Mouse (Mus musculus): ENCODE data around the gene Zbtb48. TPM values are rescaled to one million over a fixed set of nuclear protein-coding genes. Genes with fewer than 3 reads are reported as not detected.
A peak's percentile ranks its signal among the peaks of the same experiment; 100 is the strongest.

Zbtb48 gene
- polyA plus RNA-seq, 1 experiment from 2014 or later, result 22.1 TPM

DNA sequence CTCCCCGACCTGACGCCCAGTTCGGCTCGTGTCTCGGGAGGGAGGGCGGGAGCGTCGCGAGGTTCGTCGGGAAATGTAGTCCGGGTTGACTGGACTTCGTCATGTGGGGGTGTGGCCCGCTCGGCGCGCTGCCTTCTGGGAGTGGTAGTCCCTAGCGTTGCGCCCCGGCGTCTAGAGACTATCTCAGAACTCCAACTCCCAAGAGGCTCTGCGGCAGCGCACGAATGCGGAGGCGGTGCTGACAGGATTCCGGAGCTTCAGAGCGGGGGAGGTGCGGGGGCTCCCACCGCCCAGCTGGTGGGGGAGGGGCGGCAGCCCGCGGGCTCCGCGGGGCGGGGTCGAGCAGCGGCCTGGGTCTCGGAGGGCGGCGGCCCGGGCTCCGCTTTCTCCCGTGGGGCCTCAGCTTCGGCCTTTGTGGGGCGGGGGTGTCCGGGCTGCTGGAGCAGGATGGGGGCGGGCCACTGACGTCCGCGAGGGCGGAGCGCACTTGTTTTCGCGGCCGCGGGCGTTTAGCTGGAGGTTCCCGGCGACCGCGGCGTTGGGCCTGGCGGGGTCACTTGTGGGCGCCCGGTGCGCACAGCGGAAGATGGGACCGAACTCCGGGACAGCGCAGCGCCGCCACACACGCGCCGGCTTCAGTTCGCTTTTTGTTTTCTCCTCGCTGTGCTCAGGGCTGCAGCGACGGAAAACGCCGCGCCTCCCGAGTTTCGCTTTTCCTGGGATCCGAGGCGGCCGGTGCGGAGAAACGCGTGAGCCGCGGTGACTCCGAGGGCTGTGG lies 31.1 kb downstream of the Zbtb48 start, which contains the start of gene Phf13:
Gene Phf13 (minus strand): TSS at position 86 of the 778 bp plus-strand sequence.
- ATAC-seq (replicated peaks), result peak; percentile 97
- H3K9me3 ChIP-seq, result no peaks in the 10 kb centered on the region
- H3K4me1 ChIP-seq, result peaks cover 22% of the 10 kb centered on the region
- peak within 1 kb of the TSS; percentile 97 for H3K4me3 ChIP-seq
- peak within 1 kb of the TSS; percentile 95 for H3K4me2 ChIP-seq
- H3K27ac ChIP-seq, result peak within 1 kb of the TSS; percentile 87
- H3K9ac ChIP-seq, result peak within 1 kb of the TSS; percentile 78
- WGBS, result under 1% methylated on average over 88 of the region's 94 CpGs
- peaks cover 9% of the 10 kb centered on the region; the same call in 1 of the 2 replicates for H3K36me3 ChIP-seq (replicated peaks)
- no peaks in the 10 kb centered on the region for H3K27me3 ChIP-seq (replicated peaks)

GRCm38 (mm10) chr4:151995371-151996172 lies 31.9 kb downstream of the Zbtb48 start:
- WGBS, result 1% methylated on average over 75 of the region's 111 CpGs
- ATAC-seq (replicated peaks), result peak; percentile 78

GRCm38 (mm10) chr4:151994228-151995171 lies 33.0 kb downstream of the Zbtb48 start:
- no peaks in the 10 kb centered on the region for H3K9me3 ChIP-seq
- 0 out of 2 replicates have a peak overlapping the region, but pooled peaks have one; percentile 72 for H3K27ac ChIP-seq
- no peak for ATAC-seq (replicated peaks)
- peak overlapping the region; percentile 78 for H3K9ac ChIP-seq
- H3K36me3 ChIP-seq (replicated peaks), result peaks cover 12% of the 10 kb centered on the region; the same call in 1 of the 2 replicates
- 3% methylated on average over 56 of the region's 61 CpGs for WGBS
- H3K4me3 ChIP-seq, result peak overlapping the region; percentile 97
- peak overlapping the region; percentile 95 for H3K4me2 ChIP-seq
- peaks cover 22% of the 10 kb centered on the region for H3K4me1 ChIP-seq
- no peaks in the 10 kb centered on the region for H3K27me3 ChIP-seq (replicated peaks)

More at GRCm38 (mm10) chr4:151995371-151996172, 31.9 kb downstream of the Zbtb48 start:
- Histone ChIP-seq H3K9me3 (no peaks in the 10 kb centered on the region), H3K9ac (peak overlapping the region; percentile 78), H3K27ac (peak overlapping the region; percentile 72), H3K4me1 (peaks cover 22% of the 10 kb centered on the region), H3K4me3 (peak overlapping the region; percentile 97), H3K36me3 (replicated peaks) (peaks cover 12% of the 10 kb centered on the region; the same call in 1 of the 2 replicates), H3K4me2 (peak overlapping the region; percentile 95), H3K27me3 (replicated peaks) (no peaks in the 10 kb centered on the region)

DNA sequence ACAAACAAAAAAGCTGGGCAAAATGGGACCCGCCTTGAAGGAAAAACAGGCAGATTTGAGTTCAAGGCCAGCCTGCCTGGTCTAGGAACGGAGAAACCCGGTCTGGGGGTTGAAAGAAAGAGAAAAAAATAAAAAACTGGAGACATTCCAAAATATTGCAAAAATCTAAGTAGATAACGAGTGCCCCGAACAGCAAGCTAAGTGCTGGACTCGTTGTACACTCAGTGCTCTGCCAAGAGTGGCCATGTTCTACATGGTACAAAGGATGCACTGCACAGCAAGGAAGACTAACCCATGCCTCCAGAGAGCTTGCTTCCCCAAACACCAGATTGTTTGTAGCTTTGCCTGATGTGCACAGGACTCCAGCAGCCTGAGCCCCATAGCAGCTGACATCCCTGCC lies 34.4 kb downstream of the Zbtb48 start:
- Histone ChIP-seq H3K9me3 (no peaks in the 10 kb centered on the region), H3K4me3 (no peak overlapping the region), H3K27ac (no peak overlapping the region), H3K27me3 (replicated peaks) (no peaks in the 10 kb centered on the region), H3K36me3 (replicated peaks) (peaks cover 12% of the 10 kb centered on the region; the same call in 1 of the 2 replicates), H3K4me1 (peaks cover 31% of the 10 kb centered on the region), H3K9ac (no peak overlapping the region), H3K4me2 (no peak overlapping the region)
- 83% methylated on average over 6 of the region's 6 CpGs for WGBS
- no peak for ATAC-seq (replicated peaks)

- 91% methylated on average over 9 of the region's 9 CpGs for WGBS
Observed at GRCm38 (mm10) chr4:151992091-151992490, 35.4 kb downstream of the Zbtb48 start.

DNA sequence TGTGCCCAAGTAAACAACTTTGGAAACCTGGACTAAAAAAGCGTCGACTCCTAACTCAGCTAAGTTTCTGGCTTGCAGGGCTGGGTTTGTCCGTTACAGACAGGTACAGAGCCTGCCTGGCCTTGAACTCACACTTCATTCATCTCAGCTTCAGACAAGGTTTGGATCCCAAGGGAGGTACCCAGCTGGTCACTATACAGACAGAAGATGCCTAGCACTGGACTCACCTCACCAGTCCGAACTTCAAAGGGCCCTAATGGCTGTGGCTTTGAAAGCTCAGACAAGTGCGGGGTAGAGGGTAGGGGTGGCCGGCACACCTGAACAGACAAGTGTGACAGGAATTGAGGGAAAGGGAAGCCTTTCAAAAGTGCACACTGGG lies 38.4 kb downstream of the Zbtb48 start:
- Histone ChIP-seq H3K27me3 (replicated peaks) (no peaks in the 10 kb centered on the region), H3K9ac (peak overlapping the region; percentile 92; the same call in 1 of the 2 replicates), H3K4me1 (peaks cover 29% of the 10 kb centered on the region), H3K27ac (no peak overlapping the region), H3K9me3 (no peaks in the 10 kb centered on the region), H3K4me3 (peak overlapping the region; percentile 87), H3K36me3 (replicated peaks) (peaks cover 12% of the 10 kb centered on the region; the same call in 1 of the 2 replicates), H3K4me2 (peak overlapping the region; percentile 90)
- 36% methylated on average over 6 of the region's 6 CpGs for WGBS
- peak; percentile 14; the same call in 1 of the 2 replicates for ATAC-seq (replicated peaks)

More at GRCm38 (mm10) chr4:151992091-151992490, 35.4 kb downstream of the Zbtb48 start:
- Histone ChIP-seq H3K9ac (no peak overlapping the region), H3K4me2 (no peak overlapping the region), H3K36me3 (replicated peaks) (peaks cover 12% of the 10 kb centered on the region; the same call in 1 of the 2 replicates), H3K9me3 (no peaks in the 10 kb centered on the region), H3K4me1 (peaks cover 33% of the 10 kb centered on the region), H3K27ac (no peak overlapping the region), H3K27me3 (replicated peaks) (no peaks in the 10 kb centered on the region), H3K4me3 (no peak overlapping the region)
- no peak for ATAC-seq (replicated peaks)

DNA sequence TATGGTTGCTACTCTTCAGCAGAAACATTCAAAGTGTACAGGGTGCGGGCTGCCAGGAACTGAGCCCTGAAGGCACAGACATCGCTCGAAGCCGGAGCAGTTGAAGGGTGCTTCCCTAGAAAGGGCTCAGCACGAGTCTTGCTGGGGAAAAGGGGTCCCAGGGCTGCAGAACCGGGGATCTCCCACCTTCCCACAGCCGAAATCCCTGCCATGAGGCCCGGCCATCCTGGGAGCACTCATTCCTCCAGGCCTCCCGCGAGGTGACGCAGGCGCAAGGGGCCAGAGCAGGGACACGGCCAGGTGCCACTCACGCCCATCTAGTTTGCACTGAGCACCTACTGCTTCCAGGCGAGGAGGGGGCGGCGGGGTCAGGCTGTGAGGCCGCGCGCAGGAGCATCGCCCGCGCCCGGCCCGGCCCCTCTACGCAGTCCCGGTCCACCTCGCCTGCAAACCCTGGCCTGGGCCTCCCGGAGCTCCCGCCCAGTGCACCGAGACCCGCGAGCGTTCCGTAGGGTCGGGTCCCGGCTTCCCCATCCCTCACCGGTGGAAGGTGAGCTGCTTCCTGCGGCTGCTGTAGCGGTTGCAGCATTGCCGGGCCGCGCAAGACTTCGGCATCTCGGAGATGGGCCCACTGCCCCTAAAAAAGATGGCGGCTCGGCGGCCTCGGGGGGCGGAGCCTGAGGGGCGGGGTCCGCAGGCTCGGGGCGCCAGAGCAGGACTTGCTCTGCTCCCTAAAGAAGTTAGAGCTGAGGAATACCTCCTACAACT lies 38.9 kb downstream of the Zbtb48 start, which contains the start of gene Thap3:
Gene Thap3 (minus strand): TSS at position 656 of the 768 bp plus-strand sequence.
- H3K36me3 ChIP-seq (replicated peaks), result peaks cover 12% of the 10 kb centered on the region; the same call in 1 of the 2 replicates
- peak within 1 kb of the TSS; percentile 92 for H3K9ac ChIP-seq
- H3K9me3 ChIP-seq, result no peaks in the 10 kb centered on the region
- peaks cover 24% of the 10 kb centered on the region for H3K4me1 ChIP-seq
- H3K27me3 ChIP-seq (replicated peaks), result no peaks in the 10 kb centered on the region
- H3K4me2 ChIP-seq, result peak within 1 kb of the TSS; percentile 90
- H3K27ac ChIP-seq, result peak within 1 kb of the TSS; percentile 84
- peak within 1 kb of the TSS; percentile 87 for H3K4me3 ChIP-seq
- WGBS, result under 1% methylated on average over 51 of the region's 54 CpGs
- peak; percentile 73 for ATAC-seq (replicated peaks)

DNA sequence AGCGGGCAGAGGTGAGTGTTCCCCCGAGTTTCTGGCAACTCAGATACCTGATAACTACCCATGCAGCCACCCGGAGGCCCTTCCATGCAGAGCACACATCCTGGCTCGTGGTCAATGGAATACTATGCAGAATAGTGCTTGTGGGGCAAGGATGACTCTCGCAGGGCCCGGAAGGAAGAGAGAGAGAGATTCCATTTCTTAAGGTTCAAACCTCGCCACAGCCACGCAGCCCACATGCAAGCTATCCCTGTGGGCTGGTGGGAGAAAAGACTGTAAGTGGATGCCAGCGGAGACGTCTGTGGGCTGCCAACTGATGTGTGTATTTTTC lies 39.5 kb downstream of the Zbtb48 start:
- ATAC-seq (replicated peaks), result 0 out of 2 replicates have a peak, but pooled peaks have one; percentile 4
- H3K4me1 ChIP-seq, result peaks cover 24% of the 10 kb centered on the region
- peak overlapping the region; percentile 84 for H3K27ac ChIP-seq
- H3K4me3 ChIP-seq, result peak overlapping the region; percentile 87
- peak overlapping the region; percentile 92 for H3K9ac ChIP-seq
- peak overlapping the region; percentile 90 for H3K4me2 ChIP-seq
- no peaks in the 10 kb centered on the region for H3K27me3 ChIP-seq (replicated peaks)
- H3K9me3 ChIP-seq, result no peaks in the 10 kb centered on the region
- H3K36me3 ChIP-seq (replicated peaks), result peaks cover 12% of the 10 kb centered on the region; the same call in 1 of the 2 replicates
- 25% methylated on average over 10 of the region's 10 CpGs for WGBS

- Histone ChIP-seq H3K9me3 (no peaks in the 10 kb centered on the region), H3K27me3 (replicated peaks) (no peaks in the 10 kb centered on the region), H3K4me2 (no peak overlapping the region), H3K9ac (no peak overlapping the region), H3K36me3 (replicated peaks) (peaks cover 6% of the 10 kb centered on the region; the same call in 1 of the 2 replicates), H3K4me3 (no peak overlapping the region), H3K27ac (no peak overlapping the region), H3K4me1 (peaks cover 26% of the 10 kb centered on the region)
- ATAC-seq (replicated peaks), result no peak
- WGBS, result 66% methylated on average over 8 of the region's 8 CpGs
Observed at GRCm38 (mm10) chr4:151986650-151987049, 40.8 kb downstream of the Zbtb48 start.

DNA sequence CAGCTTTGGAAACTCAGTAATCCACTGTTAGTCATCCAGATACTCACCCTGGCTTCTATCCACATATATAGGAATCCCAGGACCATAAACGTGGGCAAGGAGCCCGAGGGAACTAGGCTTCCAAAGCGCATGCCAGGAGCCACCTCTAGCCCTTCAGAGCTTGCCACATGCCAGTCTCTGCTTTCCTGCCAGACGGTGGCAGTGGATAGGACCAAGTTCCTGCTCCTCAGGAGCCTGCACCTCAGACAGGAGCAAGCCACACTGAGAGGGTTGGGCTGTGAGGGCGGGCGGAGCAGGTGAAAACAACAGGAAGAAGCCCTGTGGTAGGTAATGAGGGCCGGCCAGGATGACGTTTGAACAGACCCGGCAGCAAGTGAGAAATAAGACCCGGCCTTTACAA lies 41.6 kb downstream of the Zbtb48 start:
- no peak for ATAC-seq (replicated peaks)
- H3K27ac ChIP-seq, result no peak overlapping the region
- H3K4me1 ChIP-seq, result peaks cover 28% of the 10 kb centered on the region
- H3K4me3 ChIP-seq, result no peak overlapping the region
- H3K9ac ChIP-seq, result no peak overlapping the region
- no peak overlapping the region for H3K4me2 ChIP-seq
- H3K27me3 ChIP-seq (replicated peaks), result no peaks in the 10 kb centered on the region
- H3K9me3 ChIP-seq, result no peaks in the 10 kb centered on the region
- peaks cover 1% of the 10 kb centered on the region; the same call in 1 of the 2 replicates for H3K36me3 ChIP-seq (replicated peaks)
- WGBS, result 50% methylated on average over 10 of the region's 10 CpGs

Data from midbrain, embryonic 15.5 days (tissue).